Mouse (Mus musculus): ENCODE data around the gene Klhdc1.

The Klhdc1 gene

DNA sequence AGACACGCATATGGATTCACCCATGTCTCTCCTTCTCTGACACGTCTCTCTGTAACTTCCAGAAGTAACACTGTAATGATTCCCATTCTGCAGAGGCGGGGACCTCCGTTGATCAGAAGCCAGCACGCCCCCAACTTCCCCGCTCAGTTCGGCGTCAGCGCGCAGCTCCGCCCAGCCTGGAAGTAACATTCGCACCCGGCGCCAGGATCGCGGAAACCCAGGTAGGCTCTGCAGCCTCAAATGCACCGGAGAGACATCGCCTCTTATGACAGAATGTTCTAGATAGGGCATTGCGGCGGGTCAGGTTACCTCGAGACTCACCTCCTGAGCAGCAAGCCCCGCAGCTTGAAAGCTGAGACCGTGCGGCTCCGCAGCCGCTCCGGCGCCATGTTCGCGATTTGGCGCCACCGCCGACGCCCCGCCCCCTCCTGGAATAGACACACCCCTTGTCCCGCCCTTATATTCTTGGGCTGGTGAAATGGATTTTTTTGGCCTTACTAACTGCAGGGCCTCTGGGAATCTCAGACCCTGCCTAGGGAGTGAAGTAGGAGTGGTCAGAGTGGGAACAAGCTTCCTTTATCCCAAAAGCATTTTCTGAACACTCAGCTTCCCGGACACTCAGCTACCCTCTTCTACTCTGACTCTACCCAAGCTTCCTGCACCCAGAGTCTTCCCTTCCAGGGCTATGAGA lies 13.1 kb upstream of the Klhdc1 start, which contains the start of gene Pole2:
TSS of gene Pole2 (minus strand) at position 420 of the 691 bp plus-strand sequence.
- DNase-seq (ENCODE audit: low spot score in 2 of 2) = peak; percentile 58 to 72

DNA sequence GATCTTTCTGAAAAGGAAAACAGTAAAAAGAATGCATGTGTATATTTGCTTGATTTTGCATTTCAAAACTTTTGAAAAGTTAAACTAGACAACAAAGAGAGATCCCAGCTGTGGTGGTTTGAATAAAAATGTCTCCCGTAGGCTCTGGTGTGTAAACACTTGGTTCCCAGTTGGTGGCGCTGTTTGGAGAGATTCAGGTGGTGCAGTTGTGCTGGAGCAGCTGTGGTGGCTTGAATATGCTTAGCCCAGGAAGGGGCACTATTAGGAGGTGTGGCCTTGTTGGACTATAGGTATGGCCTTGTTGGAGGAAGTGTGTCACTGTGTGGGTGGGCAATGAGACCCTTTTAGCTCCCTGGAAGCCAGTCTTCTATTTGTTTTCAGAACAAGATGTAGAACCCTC lies 11.7 kb upstream of the Klhdc1 start:
- no peak for DNase-seq (ENCODE audit: low spot score in 2 of 2)

DNA sequence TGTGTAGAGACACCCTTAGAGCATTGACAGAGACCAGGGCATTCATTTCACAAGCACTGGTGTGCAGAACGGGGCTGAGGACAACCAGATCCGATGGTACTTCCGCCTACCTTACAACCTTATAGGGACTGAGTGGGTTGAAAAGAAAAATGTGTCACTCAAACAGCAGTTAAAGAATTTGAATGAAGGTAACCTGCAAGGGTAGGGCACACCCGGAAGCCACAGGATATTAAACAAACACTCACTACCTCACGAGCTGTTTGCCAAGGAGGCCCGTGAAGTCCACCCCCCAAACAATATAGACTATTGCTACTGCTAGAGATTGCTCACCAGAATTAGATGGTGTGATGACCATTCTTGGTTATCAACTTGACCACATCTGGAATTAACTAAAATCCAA lies 5.2 kb upstream of the Klhdc1 start:
- no peak for DNase-seq (ENCODE audit: low spot score in 2 of 2)

DNA sequence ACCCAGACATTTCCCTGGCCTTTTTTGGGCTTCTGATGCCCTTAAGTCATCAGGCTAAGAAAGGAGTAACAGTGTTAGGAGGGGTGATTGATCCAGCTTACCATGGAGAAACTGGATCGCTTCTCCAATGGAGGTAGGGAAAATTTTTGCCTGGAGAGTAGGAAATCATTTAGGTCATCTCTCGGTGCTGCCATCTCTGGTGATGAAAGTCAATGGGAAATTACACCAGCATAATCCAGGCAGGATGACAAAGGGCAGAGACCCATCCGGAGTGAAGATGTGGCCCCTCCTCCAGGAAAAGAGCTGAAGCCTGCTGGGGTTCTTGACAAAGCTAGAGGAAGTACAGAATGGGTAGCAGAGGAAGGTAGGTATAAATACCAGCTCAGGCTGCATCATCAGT lies 2.7 kb upstream of the Klhdc1 start:
- no peak for DNase-seq (ENCODE audit: low spot score in 2 of 2)

DNA sequence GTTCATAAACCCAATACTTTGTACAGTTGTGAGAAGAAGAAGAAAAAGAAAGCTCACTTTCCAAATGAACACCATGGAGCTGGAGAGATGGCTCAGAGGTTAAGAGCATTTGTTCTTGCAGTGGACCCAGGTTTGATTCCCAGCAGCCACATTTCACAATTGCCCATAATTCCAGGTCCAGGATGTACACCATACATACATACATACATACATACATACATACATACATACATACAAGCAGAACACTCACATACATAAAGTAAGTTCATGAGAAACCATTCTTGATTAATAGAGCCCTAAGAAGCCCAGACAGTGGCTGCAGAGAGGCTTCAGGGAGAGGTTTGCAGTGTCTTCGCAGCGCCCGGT lies 412 bp downstream of the Klhdc1 start:
- DNase-seq (ENCODE audit: low spot score in 2 of 2) = no peak

DNA sequence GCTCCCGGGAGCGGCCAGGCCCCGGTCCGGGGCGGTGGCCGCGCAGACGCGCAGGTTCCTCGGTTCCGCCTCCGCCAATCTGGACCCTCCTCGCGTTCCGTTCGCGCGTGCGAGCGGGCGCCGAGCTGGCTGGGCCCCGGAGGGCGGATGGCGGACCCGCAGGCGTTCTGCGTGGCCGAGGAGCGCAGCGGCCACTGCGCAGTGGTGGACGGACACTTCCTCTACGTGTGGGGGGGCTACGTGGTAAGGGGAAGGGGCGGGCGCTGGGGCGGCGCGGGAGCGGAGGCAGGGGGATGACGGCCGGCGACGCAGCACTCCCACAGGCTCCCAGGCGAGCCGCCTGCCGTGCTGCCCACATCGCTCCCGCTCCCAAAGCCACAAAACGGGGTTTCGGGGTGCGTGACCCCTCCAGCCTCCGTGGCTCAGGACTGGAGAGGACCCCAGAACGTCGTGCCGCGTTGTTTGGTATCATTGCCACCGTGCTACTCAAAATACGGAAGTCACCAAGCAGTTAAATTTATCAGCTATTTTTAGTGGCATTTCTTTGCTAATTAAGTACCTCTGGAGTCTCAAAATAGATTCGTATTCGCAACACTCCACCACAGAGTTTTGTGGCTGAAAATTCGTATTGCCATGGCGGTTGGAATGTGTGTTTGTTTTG lies 925 bp downstream of the Klhdc1 start:
- peak; percentile 47 to 66 for DNase-seq (ENCODE audit: low spot score in 2 of 2)

DNA sequence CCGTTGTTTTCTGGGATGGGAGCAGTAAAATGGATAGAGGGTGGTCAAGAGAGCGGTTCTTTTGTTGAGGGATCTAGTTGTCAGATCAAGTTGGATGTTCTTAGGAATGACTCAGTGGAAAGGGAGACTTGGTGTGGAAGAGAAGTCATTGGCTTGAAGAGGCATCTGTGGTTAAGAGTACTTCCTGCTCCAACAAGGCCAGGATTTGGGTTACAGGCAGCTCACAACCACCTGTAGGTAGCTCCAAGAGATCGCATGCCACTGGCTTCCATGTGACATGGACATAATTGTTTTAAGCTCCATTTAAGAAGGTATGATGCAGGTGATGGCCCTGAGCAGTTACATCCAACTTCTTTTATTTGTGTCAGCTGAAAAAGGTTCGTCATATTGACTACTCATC lies 8.8 kb downstream of the Klhdc1 start:
- DNase-seq (ENCODE audit: low spot score in 2 of 2) = no peak

DNA sequence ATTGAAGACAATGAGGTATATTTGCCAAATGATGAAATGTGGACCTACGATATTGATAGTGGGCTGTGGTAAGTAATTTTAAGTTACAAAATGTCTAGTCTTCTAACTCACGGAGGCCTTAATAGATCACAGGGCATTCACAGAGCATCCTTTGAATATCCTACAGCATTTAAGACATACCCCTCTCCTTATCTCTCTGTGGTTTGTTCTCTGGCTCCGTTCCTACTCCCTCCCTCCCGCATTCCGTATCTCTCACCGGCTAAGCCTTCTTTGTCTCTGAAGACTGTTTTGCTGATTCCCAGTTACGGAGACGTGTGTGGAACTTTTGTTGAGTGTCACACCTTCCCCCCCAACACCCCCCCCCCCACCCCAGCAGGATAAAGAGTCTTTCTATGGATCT lies 9.8 kb downstream of the Klhdc1 start:
- no peak for DNase-seq (ENCODE audit: low spot score in 2 of 2)

DNA sequence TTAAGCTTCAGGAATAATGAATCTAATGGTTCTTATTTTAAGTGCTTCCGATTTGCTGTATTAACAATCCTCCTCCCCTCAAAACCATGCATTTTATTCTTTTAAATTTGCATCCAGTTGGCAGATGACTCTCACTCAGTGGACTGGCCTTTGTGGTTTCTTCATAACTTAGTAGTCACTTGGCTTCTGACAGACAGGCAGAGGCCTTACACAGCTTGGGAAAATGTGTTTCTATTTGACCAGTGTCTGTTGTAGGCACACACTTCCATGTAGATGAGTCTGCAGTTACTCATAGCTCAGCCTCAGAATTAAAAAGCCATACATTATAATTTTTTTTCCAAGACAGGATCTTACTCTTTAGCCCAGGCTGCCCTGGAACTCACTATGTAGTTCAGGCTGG lies 12.8 kb downstream of the Klhdc1 start:
- no peak for DNase-seq (ENCODE audit: low spot score in 2 of 2)

DNA sequence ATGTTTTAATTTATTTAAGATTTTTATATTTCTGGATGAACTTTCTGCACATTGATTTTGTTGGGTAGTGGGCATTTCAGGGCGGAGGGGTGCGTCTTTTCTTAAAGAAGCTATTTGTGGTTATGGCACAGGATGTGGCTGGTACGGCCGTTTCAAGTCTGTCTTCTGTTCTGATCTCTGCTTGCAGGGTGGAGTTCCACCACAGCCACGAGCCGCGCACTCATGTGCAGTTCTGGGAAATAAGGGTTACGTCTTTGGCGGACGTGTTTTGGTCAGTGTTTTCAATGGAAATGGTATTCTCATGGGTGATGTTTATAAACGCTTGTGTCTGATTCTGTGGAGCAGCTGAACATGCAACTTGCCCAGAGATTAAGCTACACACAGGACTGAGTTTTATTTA lies 16.9 kb downstream of the Klhdc1 start:
- DNase-seq (ENCODE audit: low spot score in 2 of 2) = no peak

DNA sequence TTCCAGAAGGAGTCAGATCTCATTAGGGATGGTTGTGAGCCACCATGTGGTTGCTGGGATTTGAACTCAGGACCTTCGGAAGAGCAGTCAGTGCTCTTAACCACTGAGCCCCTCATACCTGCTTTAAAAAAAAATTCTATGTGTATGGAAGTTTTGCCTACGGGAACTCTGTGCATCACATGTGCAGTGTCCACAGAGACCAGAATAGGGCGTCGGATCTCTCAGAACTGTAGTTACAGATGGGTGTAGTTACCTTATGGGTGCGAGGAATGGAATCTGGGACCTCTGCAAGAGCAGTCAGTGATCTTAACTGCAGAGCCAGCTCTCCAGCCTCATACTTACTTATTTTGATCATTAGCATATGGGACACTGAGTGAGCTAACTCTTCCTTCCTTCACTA lies 21.3 kb downstream of the Klhdc1 start:
- DNase-seq (ENCODE audit: low spot score in 2 of 2) = no peak

DNA sequence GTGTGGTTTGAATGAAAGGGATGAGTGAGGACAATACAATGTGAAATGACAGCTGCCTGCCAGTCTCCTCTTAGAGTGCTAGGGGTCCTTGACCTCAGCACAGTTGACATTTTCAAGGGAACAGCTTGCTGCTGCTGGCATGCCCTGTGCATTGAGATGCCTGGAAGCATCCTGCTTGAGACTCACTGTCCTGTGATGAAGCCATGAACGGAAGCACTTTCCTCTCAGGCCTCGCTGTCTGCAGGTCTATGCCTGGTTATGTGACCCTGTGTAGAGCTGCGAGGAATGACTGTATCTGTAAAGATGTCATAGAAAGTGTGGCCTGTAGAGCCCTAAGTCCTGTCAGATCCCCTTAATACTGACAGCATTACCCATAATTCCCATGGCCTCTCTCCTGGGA lies 24.1 kb downstream of the Klhdc1 start:
- DNase-seq (ENCODE audit: low spot score in 2 of 2) = no peak

DNA sequence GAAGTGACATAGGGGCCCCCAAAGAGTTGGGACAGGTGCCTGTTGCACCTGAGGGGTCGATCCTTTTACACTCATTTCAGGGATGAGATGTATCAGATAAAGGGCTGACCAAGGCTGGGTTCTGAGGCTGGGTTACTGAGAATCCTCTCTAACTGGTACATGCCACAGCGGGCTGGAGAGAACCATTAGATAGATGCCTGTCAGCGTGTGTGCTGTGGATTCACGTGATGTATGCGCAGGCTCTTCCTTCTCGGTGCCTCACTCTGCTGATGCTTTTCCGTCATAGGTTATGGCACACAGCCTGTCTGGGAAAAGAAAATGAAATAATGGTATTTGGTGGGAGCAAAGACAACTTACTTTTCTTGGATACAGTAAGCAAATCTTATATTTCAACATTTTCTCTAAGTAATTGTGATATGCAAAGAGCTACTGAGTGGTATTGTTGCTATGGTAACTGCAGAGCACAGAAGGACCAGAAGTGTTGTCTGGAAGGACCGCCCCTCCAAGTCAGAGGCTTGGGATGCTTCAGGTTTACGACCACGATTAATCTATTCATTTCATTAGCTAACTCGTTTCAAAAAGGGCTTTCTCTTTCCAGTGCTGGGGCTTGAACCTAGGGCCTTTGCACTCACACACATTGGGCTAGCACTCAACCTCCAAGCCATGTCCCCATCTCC lies 27.1 kb downstream of the Klhdc1 start:
- no peak for DNase-seq (ENCODE audit: low spot score in 2 of 2)

DNA sequence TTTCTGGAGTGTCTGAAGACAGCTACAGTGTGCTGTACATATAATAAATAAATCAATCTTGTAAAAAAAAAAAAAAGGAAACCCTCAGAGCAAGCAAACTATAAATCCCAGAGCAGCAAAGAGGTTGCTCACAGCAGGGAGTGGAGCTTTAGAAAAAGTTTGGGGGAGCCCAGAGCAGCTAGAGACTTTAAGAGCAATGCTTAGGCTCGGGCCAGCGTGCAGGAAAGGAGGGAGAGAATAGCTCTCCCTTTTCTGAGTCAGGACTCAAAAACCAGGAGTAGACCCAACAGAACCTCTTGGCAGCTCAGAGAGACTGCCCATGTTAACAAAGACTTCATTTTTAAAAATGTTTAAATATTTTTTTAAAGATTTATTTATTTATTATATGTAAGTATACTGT lies 28.0 kb downstream of the Klhdc1 start:
- no peak for DNase-seq (ENCODE audit: low spot score in 2 of 2)

DNA sequence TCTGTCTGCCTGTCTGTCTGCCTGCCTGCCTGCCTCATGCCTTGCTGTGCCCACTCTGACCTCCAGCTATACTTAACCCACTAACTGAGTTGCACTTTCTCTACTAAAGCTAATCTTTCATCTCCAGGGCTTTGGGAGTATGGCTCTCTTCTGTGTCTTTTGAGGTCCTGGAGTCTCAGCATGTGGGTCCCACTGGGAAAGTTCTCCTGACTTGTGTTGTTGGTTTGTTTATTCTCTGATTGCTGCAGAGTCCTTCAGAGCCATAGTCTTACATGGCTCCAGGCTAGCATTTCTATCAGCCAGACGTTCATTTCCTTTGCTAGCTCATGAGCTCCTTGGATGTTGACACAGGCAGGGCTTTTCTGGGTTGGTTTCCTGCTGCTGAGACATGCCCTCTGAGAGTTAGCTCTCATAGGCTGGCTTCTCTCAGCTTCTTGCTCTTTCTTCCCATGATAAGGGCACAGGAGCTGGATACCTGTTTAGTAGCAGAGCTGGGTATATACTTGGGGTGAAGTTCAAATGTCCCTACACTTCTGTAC lies 39.0 kb downstream of the Klhdc1 start:
- no peak for DNase-seq (ENCODE audit: low spot score in 2 of 2)

DNA sequence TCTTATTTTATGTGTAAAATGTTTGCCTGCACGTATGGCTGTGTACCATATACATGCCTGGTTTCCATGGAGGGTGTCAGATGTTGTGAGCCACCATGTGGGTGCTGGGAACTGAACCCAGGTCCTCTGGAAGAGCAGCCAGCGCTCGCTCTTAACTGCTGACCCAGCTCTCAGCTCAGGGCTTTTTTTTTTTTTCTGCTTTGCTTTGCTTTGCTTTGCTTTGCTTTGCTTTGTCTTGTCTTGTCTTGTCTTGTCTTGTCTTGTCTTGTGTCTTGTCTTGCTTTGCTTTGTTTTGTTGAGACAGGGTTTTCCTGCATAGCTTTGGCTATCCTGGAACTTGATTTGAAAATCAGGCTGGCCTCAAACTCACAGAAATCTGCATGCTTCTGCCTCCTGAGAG lies 39.9 kb downstream of the Klhdc1 start:
- no peak for DNase-seq (ENCODE audit: low spot score in 2 of 2)

DNA sequence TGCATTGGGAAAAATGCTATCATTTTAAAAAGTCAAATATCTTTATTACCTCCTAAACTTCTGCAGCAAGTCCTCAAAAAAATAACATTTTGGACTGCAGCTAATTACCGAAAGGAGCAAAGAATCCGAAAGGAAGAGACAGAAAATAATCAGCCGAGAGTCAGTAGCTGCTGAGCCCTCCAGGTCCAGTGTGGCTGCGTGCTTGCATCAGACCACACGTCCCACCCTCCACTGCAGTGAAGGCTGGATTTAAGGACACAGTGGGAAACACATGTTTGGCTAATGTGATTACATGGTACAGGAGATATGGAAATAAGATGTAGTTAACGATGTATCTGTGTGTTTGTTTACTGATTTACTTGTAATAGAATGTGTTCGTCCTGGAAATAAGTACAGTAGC lies 42.2 kb downstream of the Klhdc1 start:
- no peak for DNase-seq (ENCODE audit: low spot score in 2 of 2)

DNA sequence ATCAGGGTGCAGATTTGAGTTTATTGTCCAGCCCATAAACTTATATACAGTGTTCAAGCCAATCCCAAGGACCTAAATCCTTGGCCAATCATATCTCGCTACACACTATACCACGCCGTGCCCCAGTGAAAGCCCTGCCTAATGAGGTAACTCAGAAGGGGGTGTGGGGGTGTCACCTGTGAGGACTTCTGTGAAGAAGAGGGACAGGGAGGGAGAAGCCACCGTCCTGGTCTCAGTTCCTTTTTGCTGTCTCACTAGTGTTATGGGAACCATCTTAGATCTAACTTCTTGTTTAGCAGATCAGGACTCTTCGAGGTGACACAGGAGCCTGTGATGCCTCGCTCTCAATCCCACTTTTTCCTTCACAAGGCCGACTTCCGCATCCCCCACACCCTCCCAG lies 46.6 kb downstream of the Klhdc1 start:
- DNase-seq (ENCODE audit: low spot score in 2 of 2) = no peak

DNA sequence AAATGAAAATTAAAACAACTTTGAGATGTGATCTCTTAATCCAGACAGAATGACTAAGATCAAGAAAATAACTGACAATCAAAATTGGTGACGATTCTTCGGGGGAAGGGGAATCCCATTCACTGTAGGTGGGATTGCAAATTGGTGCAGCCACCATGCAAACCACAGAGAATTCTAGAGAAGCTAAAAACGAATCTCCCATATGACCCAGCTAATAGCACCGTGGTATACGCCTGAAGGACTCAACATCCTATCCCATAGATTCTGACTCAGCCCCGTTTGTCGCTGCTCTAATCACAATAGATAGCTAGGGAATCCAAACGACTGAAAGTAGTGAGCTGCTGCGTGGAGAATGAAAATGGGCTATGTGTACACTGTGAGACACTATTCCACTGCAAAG lies 47.7 kb downstream of the Klhdc1 start:
- DNase-seq (ENCODE audit: low spot score in 2 of 2) = no peak

DNA sequence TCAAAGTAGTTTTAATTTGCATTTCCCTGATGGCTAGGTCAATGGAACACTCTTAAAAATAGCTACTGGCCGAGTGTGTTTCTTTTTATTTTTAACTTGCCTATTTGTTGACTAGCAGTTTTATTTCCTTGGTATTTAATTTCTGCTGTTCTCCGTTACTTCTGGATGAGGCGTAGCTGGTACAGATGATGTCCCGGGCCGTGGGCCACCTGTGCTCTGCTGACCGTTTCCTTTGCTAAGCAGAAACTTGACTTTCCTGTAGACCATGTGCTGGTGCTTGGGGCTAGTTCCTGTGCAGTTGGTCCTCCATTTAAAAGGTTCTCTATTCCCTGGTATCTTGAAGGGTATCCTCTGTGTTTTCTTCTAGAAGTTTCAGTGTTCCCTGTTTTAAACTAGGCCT lies 51.4 kb downstream of the Klhdc1 start:
- DNase-seq (ENCODE audit: low spot score in 2 of 2) = no peak

DNA sequence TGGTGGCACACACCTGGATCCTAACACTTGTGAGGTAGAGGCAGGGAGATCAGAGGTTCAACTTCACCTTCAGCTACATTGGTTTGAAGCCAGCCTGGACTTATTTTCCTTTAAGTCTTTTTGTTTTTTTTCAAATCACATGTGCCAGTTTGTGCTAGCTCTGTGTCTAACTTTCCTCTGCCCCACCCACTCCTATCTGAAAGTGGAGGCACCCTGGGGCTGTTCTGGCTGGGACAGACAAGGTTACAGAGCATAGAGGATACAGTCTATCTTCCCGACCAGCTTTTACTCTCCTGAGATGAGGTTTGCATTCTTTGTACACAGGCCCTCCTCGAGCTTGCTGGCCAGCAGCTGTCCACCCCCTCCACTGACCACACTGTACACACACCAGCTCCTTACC lies 52.8 kb downstream of the Klhdc1 start:
- DNase-seq (ENCODE audit: low spot score in 2 of 2) = no peak

DNA sequence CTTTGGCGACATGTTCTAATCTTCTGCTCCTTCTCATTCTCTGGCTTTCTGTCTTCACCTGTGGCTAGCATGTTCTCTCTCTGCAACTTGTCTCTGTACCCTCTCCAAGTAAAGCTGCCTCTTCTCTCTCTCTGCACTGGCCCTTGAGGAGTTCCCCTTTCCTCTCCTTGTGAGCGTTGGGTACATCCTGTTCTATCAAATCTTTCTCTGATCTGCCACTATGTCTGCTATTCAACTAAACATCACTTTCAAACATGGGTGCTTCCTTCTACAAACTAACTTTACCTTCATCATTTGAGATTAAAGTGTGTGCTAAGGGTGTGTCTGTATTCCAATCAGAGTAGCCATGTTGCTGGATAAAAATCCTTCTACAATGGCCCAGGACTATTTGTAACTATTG lies 54.0 kb downstream of the Klhdc1 start:
- DNase-seq (ENCODE audit: low spot score in 2 of 2) = no peak

DNA sequence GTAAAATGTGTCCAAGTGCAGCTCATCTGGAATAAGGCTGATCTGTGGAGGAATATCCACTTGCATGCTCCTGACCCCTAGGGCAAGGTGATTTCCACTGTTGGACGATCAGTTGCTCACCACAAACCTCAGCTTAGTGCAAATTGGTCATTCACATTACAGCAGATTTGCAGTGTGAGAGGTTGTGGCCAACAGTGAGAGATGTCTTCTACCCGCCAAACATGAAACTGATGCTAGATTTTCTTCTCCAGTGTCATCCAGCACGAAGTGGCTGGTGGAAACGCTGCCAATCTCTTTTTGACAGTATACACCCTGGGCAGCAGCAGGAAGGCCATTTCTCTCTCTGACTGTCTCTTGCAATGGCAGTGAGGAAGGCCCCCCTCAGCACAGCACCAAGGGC lies 54.7 kb downstream of the Klhdc1 start:
- DNase-seq (ENCODE audit: low spot score in 2 of 2) = no peak
